Mouse (Mus musculus) cortical plate, adult 2 months (tissue): ENCODE measurements around the gene Tut4. TPM values are rescaled to one million over a fixed set of nuclear protein-coding genes. Genes with fewer than 3 reads are reported as not detected.

ENCODE experiments used
- H3K27ac ChIP-seq: fragments of 200-500 bp; 2 replicates; pipeline ENCODE4 v1.5.1; 2012; ENCODE audit warnings: low read length, control low read depth, inconsistent platforms; ENCODE audit not compliant: insufficient read depth
- H3K4me1 ChIP-seq: fragments of 200-500 bp; 2 replicates; pipeline ENCODE4 v1.6.1; 2011; ENCODE audit warnings: low read length; ENCODE audit not compliant: control insufficient read depth, insufficient read depth
- H3K4me3 ChIP-seq: fragments of 200-500 bp; 2 replicates; pipeline ENCODE4 v1.5.1; 2011; ENCODE audit warnings: mild to moderate bottlenecking, low read length, control low read depth; ENCODE audit not compliant: insufficient read depth
- CTCF ChIP-seq: fragments of 200-500 bp; IDR thresholded peaks from 2 replicates; pipeline ENCODE4 v1.5.1; 2011; ENCODE audit warnings: mild to moderate bottlenecking, control low read depth, low read length; ENCODE audit not compliant: insufficient read depth; ENCODE audit errors: extremely low read depth
- POLR2A ChIP-seq: fragments of 200-500 bp; IDR thresholded peaks from 2 replicates; pipeline ENCODE4 v1.6.1; 2011; ENCODE audit warnings: mild to moderate bottlenecking, low read length, control low read depth; ENCODE audit not compliant: insufficient read depth; ENCODE audit errors: extremely low read depth
- polyA plus RNA-seq: library from polyadenylated mRNA; depleted of rRNA; stranded (reverse); fragments of >200 nt; gene quantifications from 2 replicates; pipeline ENCODE4 v1.2.3, GENCODE M21; 2012

Tut4 gene
- polyA plus RNA-seq, 1 experiment = 65.6 TPM

GRCm38 (mm10) chr4:108435646-108436045 is 23.6 kb upstream of the Tut4 start:
- no peak overlapping the region for H3K4me3 ChIP-seq
- no peak for TF ChIP-seq CTCF
- no peak for TF ChIP-seq POLR2A
- H3K4me1 ChIP-seq = no peaks in the 10 kb centered on the region
- no peak overlapping the region for H3K27ac ChIP-seq

DNA sequence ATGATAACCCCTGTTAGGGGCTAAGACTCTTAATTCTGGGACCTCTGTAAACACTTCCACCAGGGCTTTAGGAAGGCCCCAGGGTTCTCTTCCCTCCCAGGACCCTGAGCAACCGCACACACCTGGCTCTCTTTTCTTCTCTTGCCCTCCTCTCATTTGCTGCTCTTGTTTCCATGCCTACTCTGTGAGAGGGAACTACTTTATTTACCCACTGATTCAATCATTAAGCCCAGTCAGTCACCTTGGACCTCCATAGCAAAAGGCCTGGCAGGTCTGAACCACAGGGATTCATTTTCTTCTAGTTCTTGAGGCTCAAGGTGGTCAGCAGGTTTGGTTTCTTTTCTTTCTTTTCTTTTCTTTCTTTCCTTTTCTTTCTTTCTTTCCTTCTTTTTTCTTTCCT is 23.0 kb upstream of the Tut4 start:
- TF ChIP-seq CTCF (no peak), POLR2A (no peak)
- H3K4me1 ChIP-seq = no peaks in the 10 kb centered on the region
- H3K4me3 ChIP-seq = no peak overlapping the region
- no peak overlapping the region for H3K27ac ChIP-seq

GRCm38 (mm10) chr4:108438082-108438840 is 21.0 kb upstream of the Tut4 start:
- no peak overlapping the region for H3K27ac ChIP-seq
- H3K4me1 ChIP-seq = no peaks in the 10 kb centered on the region
- TF ChIP-seq CTCF (no peak), POLR2A (no peak)
- no peak overlapping the region for H3K4me3 ChIP-seq

DNA sequence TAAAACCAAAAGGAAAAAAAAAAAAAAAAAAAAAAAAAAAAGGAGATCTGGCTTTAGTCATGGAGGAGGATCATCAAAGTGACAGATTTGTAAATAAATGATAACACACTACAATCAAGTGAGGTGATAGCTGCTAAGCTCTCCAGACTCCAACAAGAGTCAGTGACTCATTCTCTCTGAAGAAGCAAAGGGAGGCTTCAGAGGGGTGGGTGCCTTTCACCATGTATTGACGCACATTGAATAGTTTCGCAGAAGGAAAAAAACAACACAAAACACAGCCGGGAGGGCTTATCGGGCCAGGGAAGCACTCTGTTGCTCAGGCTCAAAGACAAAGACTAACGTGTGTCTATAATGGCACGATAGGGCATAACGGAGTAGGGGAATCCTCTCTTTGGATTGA is 11.1 kb upstream of the Tut4 start:
- TF ChIP-seq POLR2A (no peak), CTCF (no peak)

DNA sequence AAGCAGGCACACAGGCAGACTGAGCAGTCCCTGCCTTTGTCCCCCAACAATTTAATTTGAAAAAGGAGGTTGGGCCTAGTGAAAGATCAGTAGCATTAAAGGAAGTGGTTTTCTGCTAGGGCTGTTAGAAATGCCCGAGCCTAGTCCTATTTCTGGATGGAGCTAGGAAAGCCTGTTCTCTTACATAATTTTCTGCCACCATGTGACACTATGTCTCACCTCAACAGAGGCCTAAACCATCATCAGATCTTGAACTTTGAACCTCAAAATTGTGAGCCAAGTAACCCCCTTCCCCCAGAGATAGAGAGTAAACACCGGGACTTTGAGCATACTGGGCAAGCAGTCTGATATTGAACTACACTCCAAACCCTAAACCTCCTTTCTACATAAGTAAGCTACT is 3.2 kb upstream of the Tut4 start:
- TF ChIP-seq CTCF (no peak), POLR2A (no peak)
- H3K27ac ChIP-seq = no peak overlapping the region
- no peak overlapping the region for H3K4me3 ChIP-seq

More for the DNA sequence above, 11.1 kb upstream of the Tut4 start:
- no peaks in the 10 kb centered on the region for H3K4me1 ChIP-seq
- no peak overlapping the region for H3K4me3 ChIP-seq
- no peak overlapping the region for H3K27ac ChIP-seq

DNA sequence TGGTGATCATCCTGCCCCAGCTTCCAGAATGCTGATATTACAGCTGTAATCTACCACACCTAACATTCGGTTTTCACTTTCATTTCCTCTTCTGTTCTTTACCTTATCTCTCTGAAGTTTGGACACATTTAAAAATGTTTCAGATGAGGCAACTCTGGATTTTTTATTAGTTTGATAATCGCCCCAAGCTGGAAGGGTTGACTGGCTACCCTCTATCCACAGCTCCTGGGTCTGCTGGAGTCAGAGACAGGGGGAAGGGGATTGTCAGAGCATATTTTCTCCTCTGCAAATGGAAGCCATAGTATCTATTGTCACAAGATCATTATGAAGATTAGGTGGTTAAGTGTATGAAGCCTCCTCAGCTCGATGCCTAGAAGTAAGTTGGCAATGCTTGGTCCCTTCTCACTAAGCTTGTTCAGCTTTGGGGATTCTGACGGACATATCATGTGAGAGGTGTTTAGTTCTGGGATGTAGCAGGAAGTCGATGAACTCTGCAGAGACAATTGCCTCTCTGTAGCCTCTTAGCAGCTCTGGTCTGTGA is 955 bp upstream of the Tut4 start:
- TF ChIP-seq POLR2A = no peak
- Histone ChIP-seq H3K27ac (no peak overlapping the region), H3K4me3 (peak overlapping the region; percentile 65; the same call in 1 of the 2 replicates), H3K4me1 (peaks cover 2% of the 10 kb centered on the region; the same call in 1 of the 2 replicates)

More for the DNA sequence above, 3.2 kb upstream of the Tut4 start:
- peaks cover 2% of the 10 kb centered on the region; the same call in 1 of the 2 replicates for H3K4me1 ChIP-seq

DNA sequence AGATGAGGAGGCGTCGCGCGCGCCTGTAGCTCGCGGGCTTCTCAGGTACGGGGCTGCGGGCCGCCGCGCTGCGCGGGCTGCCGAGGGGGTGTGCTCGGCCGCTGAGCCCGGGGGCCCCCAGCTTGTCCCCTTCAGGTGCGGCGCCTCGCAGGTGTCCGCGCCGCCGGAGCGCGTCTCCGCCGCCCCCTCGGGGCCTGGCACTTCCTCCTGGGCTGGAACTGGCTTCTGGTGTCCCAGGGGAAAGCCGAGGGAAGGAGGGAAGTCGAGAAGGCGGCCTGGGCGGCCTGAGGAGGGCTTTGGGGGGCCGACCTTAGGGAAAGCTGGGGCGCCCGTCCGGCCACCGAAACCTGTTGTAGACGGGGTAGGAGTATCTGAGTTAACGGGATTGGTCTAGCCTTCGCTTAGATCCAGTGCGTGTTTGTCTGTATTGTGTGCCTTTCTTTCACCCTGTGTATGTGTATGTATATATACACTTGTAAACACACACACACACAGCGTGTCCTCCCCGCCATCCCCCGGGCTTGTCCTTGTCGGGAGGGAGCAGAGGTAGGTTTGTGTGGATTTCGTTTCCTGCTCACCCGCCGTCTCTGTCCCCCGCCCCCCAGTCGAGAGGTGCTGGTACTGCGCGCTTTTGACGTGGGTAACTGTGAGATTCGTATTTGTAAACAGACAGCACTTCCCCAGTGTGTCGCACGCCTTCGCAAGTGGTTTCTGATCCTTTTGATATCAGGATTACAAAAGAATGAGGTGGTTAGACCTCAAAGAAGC is 1.1 kb downstream of the Tut4 start:
- Histone ChIP-seq H3K4me1 (peaks cover 2% of the 10 kb centered on the region; the same call in 1 of the 2 replicates), H3K27ac (peak overlapping the region; percentile 87), H3K4me3 (peak overlapping the region; percentile 65)
- no peak for TF ChIP-seq CTCF
- 0 out of 2 replicates have a peak, but pooled peaks have one; percentile 19 for TF ChIP-seq POLR2A

GRCm38 (mm10) chr4:108461262-108461903 is 2.2 kb downstream of the Tut4 start:
- TF ChIP-seq CTCF = no peak
- TF ChIP-seq POLR2A = no peak
- peak overlapping the region; percentile 65; the same call in 1 of the 2 replicates for H3K4me3 ChIP-seq
- H3K27ac ChIP-seq = no peak overlapping the region
- peaks cover 2% of the 10 kb centered on the region; the same call in 1 of the 2 replicates for H3K4me1 ChIP-seq

- TF ChIP-seq POLR2A (no peak), CTCF (no peak)
Measured at GRCm38 (mm10) chr4:108473586-108473985, 14.4 kb downstream of the Tut4 start.

More at GRCm38 (mm10) chr4:108473586-108473985, 14.4 kb downstream of the Tut4 start:
- no peak overlapping the region for H3K4me3 ChIP-seq
- no peak overlapping the region for H3K27ac ChIP-seq
- H3K4me1 ChIP-seq = no peaks in the 10 kb centered on the region
